Mouse (Mus musculus): ENCODE results near the gene Kcnh1.

Kcnh1 gene

DNA sequence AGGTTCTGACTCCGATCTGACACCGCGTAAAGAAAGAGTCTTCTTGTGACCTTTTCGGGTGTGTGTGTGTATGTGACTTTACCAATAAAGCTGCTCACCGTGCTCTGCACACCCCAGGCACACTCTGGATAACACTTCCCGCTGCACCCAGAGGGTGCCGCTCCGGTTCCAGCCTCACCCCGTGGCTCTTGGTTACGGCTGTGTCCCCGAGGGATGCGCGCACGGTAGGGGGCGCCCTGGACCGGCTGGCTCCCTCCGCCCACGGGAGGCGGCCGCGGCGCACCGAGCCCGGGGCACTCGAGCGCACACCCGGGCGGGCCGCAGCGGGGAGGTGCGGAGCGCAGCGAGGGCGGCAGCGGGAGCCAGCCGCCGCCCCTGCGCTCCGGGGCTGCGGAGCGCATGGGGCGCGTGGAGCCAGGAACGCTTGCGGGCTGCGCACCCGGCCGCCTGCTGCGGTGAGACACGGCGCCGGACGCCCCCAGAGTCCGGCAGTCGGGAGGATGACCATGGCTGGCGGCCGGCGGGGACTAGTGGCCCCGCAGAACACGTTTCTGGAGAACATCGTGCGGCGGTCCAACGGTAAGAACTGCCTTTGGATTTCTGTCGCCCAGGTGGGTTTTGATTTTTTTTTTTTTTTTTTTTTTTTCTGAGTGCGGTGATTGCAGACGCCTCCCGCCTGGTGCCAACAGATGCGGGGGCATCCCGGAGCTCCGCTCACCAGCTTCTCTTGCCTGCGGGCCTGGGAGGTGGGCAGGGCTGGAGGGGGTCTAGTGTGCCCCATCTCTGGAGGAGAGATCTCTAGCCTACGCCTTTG, at the start of gene Kcnh1:
Kcnh1 (plus strand) TSS at position 267 of the 814 bp plus-strand sequence.
- DNase-seq: peak; percentile 71

DNA sequence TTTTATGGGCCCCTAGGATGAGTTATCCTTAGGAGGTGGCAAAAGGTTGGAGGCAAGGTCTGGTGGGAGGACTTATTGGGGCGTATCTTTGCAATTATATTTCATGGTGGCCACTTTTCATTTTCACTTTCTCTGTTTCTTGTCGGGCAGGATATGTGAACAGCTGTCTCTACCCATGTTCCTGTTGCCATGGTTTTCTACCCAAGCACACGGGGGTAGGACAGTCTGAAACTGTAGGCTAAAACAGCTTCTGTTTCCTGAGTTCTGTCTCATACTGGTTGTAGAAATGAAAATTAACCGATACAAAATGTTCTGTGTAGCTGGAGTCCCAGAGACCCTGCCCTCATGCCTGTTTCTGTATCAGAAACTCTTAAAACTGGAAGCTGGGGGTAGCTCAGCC, 39.4 kb upstream of the Kcnh1 start:
- no peak for DNase-seq

DNA sequence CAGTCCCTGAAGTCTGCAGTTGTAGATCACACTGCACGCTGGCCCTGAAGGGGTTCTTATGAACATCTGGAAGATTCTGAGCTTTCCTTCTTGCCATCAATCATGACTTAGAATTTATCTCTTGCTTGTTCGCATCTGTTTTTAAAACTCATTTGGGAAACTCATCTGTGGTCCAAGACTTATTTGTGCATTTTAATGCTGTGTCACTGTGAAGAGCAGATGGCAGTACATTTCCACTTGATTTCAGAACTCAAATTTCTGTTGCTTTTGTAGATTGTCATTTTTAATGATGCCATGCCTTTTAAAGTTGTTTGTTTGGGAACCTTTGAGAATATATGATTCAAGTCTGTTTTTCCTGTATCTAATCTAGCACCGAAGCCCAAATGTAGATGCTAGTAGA, 19.1 kb upstream of the Kcnh1 start:
- DNase-seq: no peak

DNA sequence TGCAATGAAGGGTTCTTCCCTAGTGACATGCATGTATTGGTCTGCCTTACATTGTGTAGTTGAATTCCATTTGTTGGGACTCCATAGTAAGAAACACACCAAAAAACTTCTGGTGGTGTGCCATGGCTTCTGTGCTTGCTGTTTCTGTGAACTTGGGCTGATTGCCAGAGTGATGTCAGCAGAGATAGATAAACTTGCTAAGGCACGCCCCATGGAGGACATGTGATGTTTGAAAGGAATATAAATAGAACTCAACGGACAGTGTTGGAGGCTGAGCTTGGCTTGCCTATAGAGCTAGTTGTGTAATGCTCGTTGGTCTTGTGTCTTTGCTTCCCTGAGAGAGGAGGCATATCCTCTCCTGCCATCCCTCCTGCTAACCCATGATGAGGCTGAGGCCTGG, 10.7 kb upstream of the Kcnh1 start:
- DNase-seq: no peak

DNA sequence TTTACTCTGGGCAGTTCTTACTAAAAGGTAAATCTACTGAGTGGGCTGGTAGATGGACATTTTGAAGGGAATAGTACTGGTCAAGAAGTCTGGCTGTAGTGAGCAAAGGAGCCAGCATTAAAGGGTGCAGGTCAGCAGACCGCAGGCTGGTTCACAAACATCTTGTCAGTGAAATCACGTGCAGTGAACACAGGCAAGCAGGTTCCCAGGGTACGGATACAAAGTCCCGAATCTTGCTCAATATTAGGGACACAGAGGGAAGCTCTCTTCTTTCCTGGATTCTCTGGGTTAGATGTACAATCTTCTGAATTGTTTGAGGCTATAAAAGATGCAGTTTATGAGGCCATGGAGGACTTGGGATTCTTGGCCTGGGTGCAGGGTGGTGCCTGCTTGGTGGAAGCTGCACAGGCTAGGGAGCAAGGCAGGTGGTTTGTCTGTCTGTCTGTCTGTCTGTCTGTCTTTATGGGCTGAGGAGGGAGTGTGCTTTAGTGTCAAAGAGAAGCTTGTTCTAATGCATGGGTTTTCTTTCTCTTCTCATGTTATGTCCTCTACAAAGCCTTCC, 8.8 kb upstream of the Kcnh1 start:
- DNase-seq: no peak

DNA sequence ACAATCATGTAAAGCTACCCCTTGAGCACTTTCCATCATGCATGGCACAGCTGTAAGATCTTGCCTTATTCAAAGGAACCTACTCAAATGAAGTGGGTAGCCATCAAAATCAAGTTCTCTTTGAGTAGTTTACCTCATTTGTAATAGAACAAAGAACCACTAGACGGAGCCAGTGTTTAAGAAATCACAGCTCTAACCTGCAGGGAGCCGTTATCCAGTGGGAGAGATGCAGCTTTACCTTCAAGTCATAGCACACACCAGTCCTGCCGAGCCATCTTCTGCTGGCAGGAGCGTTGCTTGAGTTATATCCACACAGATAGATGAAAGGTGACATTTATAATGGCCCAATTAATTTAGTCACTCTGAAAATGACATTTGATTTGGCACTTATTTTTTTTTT, 1.5 kb upstream of the Kcnh1 start:
- no peak for DNase-seq

DNA sequence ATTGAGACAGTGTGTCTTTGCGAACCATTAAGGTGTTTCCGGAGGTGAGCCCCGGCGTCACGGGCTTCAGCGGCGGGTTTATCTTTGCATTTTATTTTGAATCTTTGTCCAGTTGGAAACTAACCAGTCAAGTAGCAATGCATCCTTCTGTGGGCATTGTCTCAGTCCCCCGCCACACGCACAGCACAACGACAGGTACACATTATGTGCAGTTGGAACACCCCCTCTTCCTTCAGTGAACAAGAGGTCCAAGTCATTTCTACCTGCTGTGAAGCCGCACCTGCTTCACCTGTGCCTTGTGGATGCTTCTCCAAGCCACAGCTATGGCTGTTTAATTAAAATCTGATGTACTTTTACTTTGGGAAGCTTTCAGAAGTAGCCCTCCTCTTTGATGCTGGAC, 803 bp upstream of the Kcnh1 start:
- DNase-seq: no peak

DNA sequence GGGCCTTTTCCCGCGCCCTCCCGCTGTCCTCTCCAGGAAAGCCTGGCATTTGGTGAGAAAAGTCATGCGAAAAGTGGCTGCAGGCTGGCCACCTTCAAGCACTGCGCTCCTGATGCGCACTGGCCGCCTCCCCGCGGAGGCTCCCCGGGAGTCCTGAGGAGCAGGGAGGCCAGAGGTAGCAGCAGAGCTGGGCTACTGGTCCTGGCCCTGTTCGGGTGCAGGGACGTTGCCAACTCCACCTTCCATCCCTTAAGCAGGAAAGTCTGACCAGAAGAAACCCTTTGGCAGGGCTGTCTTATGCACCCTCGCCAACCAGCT, 707 bp downstream of the Kcnh1 start:
- DNase-seq: no peak

DNA sequence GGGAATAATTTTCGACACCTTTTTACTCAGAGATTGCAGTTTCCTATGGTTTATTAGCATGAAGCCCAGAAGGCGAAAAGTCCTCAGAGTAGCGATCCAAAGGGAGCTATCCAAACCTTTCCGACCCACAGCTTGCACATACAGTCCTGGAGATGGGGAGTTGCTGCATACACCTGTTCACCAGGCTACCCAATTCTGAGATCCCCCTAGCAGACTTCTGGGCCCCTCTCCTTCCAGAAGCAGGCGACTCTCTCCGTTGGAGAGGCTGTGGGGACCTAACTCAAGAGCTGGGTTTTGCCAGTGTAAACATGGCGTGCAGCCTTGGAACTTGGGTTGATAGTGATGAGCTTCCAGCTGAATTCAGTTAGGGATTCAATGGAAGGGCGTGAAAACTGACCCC, 1.3 kb downstream of the Kcnh1 start:
- no peak for DNase-seq

DNA sequence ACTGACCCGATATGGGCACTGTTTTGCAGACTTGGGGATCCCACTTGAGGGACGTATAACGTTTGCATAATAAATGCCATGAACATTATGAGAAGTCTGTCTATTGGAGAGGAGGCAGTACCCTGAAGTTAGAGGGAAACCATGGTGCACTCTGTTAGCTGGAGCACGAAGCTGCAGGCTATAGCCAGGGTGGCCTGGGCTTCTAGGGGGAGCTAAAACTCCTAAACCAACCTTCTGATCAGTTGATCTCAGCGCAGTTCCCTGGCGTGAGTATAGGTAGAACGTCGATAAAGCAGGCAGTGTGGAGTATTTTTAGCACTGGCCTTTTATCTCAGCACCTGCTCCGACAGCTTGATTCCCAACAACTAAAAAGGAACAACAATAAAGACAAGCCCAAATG, 2.1 kb downstream of the Kcnh1 start:
- DNase-seq: no peak

DNA sequence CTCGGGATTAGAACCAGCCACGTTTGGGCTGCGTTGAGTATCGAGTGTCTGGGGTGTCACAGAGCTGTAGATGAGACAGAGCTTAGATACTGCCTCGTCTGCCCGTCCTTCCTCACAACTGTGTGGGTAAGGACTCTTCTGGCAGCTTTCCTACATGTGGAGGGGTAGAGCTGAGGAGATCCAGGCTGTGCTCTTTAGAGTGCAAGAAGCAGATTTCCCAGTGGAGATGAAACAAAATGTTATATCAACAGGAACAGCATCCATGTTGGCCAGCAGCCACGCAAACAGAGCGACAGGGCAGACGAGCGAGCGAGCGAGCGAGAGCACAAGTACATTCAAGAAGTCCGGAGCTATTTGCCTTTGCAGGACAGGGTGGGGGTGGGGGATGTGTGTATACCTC, 3.1 kb downstream of the Kcnh1 start:
- no peak for DNase-seq

DNA sequence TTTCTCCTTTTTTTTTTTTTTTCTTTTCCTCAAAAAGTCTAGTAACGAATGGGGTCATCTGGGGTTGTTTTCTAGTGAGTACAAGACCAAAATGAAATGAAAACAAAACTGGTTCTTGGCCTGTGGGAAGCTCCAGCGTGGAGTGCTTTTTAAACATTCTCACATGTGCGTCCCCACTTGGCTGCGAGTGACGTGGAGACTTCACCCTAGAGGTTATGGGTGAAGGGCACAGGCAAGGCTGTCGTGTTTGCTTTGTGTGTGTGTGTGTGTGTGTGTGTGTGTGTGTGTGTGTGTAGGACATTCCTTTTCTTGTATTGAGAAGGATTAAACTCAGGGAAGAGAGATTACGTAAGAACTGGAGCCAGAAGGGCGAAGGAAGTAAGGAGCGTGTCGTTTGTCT, 6.9 kb downstream of the Kcnh1 start:
- DNase-seq: no peak

DNA sequence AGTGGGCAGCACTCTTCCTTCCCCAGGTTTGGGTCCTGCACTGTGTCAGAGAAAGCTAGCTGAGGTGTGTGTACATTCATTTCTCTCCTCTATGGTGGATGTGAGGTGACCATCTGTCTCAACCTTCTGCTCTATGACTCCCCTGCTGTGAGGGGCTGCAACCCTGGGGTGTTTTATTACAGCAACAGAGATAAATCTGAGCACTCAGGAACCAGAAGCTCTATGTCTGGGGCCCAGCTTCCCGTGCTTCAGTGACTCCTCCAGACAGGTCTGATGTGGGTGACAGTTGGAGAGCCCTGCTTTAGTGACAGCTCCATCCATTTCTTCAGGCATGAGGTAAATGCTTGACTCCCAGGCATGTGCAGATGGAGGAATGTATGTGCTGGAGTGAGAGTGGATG, 12.4 kb downstream of the Kcnh1 start:
- no peak for DNase-seq

DNA sequence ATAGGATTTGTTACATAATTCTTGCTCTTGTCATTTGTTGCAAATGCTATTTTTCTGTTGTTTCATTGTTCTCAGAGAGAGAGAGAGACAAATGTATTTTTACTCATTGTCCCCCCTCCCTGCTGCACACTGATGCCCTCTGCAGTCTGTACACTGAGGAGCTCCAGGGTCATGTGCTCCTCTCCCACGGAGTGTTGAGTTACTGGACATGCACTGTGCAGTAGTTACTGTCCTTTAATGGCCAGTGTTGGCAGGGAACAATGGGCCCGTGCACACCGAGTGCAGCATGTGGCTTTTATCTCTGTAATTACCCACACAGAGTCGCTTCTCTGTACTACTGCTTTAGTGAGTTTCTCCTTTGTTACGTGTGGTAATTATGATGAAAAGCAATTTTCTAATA, 17.4 kb downstream of the Kcnh1 start:
- no peak for DNase-seq

DNA sequence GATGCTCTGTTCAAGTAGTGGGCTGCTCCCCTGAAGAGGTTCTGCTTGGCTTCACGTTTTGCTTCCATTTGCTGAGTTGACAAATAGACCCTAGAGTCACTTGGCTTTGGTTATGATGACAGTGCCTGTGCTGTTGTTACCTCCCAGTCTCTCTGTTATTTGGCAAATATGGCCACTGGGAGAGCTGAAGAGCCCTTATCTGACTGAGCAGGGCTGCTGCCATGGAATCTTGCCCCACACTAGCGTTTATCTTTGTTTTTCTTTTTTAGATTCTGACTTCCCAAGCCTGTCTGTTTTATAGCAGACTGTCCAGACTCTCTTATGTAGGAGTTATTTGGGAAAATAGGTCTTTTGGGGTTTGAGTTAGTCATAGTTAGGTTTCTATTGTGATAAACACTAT, 21.9 kb downstream of the Kcnh1 start:
- no peak for DNase-seq

DNA sequence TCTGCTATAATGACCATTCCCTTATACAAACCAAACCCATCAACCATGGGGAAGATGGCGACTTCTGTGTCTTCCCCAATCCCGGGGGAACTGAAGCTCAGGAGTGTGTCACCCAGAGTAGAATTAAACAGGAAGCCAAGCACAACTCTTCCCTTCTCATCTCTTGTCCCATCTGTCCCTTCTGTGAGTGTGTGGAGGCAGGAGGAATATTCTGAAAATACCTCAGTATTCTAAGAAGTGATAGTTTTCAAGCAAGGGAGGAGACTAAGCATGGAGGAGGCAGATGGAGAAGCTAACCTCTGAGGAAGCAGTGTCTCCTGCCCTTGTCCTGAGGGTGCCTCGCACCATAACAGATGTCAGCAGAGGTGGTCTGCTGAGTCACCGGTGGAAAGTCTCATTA, 24.1 kb downstream of the Kcnh1 start:
- DNase-seq: no peak

DNA sequence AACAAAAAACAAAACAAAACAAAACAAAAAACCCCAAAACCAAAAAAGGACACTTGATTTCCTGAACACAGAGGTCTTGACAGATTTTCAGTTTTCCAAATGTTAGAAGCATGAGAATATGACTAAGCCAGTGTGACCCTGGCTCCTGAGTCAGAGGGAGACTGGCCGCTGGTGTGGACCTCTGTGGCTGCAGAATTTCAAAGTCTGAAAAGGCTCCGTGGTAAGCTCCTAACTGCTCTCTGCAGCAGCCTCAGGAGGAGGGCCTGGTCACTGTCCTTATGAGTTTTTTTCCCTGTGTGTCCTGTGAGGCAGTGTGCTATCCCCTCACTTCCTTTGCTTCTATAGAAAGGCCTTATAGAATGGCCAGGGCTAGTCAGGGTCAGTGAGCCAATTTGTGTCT, 29.6 kb downstream of the Kcnh1 start:
- DNase-seq: no peak

DNA sequence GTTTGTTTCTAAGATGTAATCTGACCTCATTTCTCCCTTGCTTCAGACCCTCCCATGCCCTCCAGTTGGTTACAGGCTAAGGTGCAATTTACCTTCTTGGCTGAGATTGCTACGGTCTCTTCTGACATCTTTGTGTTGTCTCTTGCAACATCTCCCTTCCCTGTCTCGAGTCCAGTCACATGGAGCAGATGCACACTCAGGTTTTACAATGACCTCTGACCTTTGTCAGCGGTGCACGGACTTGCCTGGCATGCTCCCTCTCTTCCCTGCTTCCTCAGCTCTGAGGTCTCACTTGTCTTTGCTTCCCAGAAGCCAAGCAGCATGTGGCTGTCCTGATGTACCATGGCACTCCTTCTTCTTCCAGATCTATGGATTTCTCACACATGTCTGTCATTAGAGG, 33.6 kb downstream of the Kcnh1 start:
- DNase-seq: no peak

DNA sequence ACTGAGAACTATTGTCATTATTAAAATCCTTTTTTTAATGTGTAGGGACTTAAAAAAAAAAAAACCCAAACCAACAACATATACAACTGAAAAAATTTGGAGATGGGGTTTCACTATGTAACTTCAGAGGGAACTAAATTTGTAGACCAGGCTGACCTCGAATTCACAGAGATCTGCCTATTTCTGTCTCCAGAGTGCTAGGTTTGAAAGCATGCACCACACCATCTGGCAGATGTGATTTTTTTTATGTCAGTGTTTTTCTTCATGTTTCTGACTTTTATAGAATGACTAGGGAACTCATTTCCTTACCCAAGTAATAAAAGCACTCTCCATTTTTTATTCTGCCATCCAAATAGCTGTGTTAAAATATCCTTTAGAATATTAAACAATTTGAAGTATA, 42.1 kb downstream of the Kcnh1 start:
- no peak for DNase-seq

DNA sequence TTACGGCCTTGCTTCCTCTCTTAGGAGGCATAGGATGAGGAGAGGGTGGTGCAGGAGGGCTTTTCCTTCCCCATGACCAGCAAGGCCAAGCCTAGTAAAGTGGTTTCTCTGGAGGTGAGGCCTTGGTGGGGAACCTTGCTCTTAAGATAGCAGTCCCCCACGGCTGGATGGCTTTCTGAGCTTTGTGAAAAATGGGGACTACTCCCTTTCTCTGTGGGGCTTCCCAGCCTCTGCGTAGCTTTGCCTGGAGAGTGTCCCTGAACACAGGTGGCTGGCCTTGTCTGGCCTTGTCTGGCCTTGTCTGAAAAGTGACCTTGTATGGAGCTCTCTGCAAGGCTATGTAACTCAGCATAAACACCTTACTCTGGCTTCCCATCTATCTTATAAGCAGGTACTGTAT, 56.3 kb downstream of the Kcnh1 start:
- DNase-seq: no peak

DNA sequence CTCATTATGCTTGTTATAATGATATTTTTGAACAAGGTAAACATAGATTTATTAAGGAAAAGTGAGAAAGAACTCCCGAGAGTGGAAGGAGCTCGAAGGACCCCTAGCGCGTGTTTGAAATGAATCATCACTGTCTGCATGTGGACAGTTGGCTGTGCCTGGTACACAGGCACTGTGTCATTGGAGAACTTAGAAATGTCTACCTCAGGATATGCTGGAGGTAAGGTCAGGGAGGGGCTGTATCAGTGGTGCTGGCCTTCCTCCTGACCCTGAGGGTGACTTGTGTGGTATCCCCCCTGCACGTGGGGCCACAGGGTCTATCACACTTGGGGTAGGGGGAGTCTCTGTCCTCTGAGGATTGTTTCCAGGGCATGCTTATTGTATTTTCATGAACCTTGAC, 68.6 kb downstream of the Kcnh1 start:
- no peak for DNase-seq

DNA sequence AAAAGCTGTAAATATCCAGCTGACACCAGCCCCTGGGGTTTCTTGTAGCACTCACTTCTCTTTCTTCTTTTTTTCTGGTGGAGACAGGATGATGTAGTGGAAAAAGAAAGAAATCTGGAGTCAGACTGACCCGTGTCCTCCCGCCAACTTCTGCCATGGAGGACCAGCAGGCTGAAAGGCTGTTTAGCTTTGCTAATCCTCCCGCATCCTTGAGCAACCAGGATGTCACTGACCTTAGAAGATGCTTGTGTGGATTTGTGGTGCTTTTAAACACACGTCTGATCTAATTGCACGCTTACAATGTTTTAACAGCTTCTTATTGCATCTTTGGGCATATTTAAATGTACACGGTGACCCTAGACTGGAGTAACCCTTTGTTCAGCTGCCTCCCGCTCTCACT, 69.0 kb downstream of the Kcnh1 start:
- DNase-seq: no peak

DNA sequence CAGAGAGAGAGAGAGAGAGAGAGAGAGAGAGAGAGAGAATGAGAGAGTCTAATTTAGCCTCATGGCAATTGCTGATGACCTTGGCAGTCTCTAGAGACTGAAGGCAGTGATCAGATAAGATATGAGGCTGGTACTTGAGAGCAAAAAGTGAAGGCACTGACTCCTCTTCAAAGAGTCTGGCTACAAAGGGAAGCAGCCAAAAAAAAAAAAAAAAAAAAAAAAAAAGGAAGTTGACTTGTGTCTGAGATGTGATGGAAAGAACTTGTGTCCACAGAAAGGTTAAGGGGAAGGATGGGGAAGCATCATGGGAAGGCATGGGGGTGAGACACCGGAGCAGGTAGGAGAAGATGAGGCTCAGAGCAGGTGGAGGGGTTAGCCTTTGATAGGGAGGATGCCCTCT, 75.1 kb downstream of the Kcnh1 start:
- DNase-seq: no peak

DNA sequence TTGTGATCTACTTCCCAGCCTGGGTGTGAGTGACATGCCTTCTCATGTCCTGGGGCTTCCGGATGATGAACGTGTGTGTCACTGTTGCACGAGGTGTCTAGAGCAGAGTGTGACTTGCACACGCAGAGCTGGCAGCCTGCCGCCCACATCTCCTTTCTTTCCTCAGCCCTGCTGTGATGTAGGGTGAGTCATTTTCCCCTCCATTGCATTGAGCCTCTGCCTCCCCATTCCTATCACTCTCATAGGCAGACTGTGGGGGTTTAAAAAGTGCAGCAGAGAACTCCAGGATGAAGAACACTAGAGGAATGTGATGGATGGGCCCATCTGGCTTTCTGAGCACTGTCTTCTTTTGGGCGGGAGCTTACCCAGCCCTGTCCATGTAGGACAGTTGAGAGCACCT, 76.4 kb downstream of the Kcnh1 start:
- DNase-seq: no peak

DNA sequence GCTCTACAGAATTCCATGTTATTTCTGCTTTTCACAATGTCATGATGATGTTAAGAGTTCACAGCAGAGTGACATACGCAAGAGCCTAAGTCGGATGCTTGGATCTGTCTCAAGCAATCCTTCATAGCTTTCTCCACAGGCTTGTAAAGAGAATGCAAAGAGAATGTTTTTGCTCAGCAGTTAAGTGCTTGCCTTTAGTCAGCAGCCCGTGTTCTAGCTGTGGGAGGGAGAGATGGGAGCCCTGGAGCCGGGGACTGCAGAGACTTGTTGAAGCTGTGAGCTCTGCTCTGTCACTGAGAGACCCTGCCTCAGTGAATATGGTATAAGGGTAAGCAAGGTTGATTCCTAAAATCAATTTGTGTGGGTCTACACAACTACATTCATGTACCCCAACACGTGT, 78.3 kb downstream of the Kcnh1 start:
- DNase-seq: no peak

Measured in thymus, postnatal 25 days (tissue).